8 mouse cellular contexts compared by ENCODE assay signal in the genomic region with DNA sequence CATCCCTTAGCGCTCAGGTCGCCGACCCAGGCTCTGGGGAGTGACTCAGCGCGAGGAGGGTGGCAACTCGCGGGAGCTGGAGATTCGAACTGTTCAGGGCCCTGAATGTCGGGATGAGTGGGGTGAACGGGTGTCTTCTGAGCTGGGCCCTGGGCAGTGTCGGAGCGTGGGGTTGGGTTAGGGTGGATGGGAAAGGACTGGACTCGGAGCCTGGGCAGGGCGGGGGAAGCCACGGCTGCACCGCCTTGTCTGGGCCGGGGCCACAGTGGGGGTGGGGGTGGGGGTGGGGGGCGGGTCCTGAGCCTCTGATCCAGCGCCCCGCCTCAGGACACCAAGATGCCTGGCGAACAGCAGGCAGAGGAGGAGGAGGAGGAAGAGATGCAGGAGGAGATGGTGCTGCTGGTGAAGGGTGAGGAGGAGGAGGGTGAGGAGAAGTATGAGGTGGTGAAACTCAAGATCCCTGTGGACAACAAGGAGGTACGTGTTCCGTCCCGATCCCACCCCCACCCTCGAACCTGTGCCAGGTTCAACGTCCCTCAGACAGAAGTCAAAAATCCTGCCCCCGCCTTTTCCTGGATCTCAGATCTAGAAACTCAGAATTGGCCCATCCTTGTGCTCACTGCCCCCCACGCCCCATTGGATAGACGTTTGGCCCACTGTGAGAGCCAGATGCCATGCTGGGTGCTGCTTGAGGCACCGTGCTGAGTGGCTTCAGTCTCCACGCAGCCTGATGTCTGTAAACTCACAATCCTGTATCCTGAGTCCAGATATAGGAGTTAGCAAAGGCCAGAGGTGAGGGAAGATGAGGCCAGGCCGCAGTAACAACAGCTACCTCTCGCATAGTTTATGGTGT. TPM values are rescaled to one million over a fixed set of nuclear protein-coding genes. Genes with fewer than 3 reads are reported as not detected.
A peak's percentile ranks its signal among the peaks of the same experiment; 100 is the strongest.
DNase-seq lines count a peak whose midpoint lies in the region; ATAC-seq and TF ChIP-seq lines count a peak whose summit lies in the region.

No protein-coding gene starts in this region.

- H3K36me3 ChIP-seq in heart, embryonic 15.5 days: peaks cover 11% of the 10 kb centered on the region
- no peaks in the 10 kb centered on the region; the same call in 1 of the 2 replicates for H3K36me3 ChIP-seq in forebrain, embryonic 11.5 days (ENCODE audit: control insufficient read depth, insufficient read depth, low read length)
- peaks cover 33% of the 10 kb centered on the region for H3K36me3 ChIP-seq in limb, embryonic 14.5 days (ENCODE audit: control insufficient read depth, insufficient read depth, low read length)
- H3K36me3 ChIP-seq in neural tube, embryonic 13.5 days: peaks cover 20% of the 10 kb centered on the region; the same call in 1 of the 2 replicates

- peaks cover 25% of the 10 kb centered on the region for H3K4me1 ChIP-seq in heart, embryonic 15.5 days (replicated peaks)
- peaks cover 20% of the 10 kb centered on the region for H3K4me1 ChIP-seq in forebrain, embryonic 11.5 days (replicated peaks; ENCODE audit: control insufficient read depth, insufficient read depth, low read length)
- H3K4me1 ChIP-seq in limb, embryonic 14.5 days (ENCODE audit: control insufficient read depth, insufficient read depth, low read length): peaks cover 16% of the 10 kb centered on the region
- peaks cover 31% of the 10 kb centered on the region for H3K4me1 ChIP-seq in neural tube, embryonic 13.5 days (replicated peaks)

- WGBS in heart, embryonic 15.5 days: 11% methylated on average over 31 of the region's 33 CpGs
- WGBS in forebrain, embryonic 11.5 days: 14% methylated on average over 31 of the region's 33 CpGs
- 8% methylated on average over 29 of the region's 33 CpGs for WGBS in limb, embryonic 14.5 days
- WGBS in neural tube, embryonic 13.5 days: 11% methylated on average over 30 of the region's 33 CpGs

- H3K4me2 ChIP-seq in heart, embryonic 15.5 days: peak overlapping the region; percentile 96
- H3K4me2 ChIP-seq in forebrain, embryonic 11.5 days (ENCODE audit: low read depth, low read length, severe bottlenecking): peak overlapping the region; percentile 88
- H3K4me2 ChIP-seq in limb, embryonic 14.5 days (replicated peaks; ENCODE audit: low read depth, low read length, severe bottlenecking): peak overlapping the region; percentile 62
- peak overlapping the region; percentile 70 for H3K4me2 ChIP-seq in neural tube, embryonic 13.5 days

- peak overlapping the region; percentile 94 for H3K27ac ChIP-seq in heart, embryonic 15.5 days
- peak overlapping the region; percentile 84 for H3K27ac ChIP-seq in forebrain, embryonic 11.5 days (ENCODE audit: low read depth, low read length)
- H3K27ac ChIP-seq in limb, embryonic 14.5 days (replicated peaks; ENCODE audit: low read depth, low read length): peak overlapping the region; percentile 86
- peak overlapping the region; percentile 84 for H3K27ac ChIP-seq in neural tube, embryonic 13.5 days (replicated peaks)

- peak overlapping the region; percentile 70 for H3K4me3 ChIP-seq in heart, embryonic 15.5 days
- peak overlapping the region; percentile 79 for H3K4me3 ChIP-seq in forebrain, embryonic 11.5 days (ENCODE audit: low read depth, low read length)
- peak overlapping the region; percentile 87 for H3K4me3 ChIP-seq in limb, embryonic 14.5 days (replicated peaks; ENCODE audit: low read length)
- peak overlapping the region; percentile 71 for H3K4me3 ChIP-seq in neural tube, embryonic 13.5 days

- H3K9me3 ChIP-seq in heart, embryonic 15.5 days (replicated peaks): no peaks in the 10 kb centered on the region
- H3K9me3 ChIP-seq in forebrain, embryonic 11.5 days (ENCODE audit: control insufficient read depth, low read length): no peaks in the 10 kb centered on the region
- H3K9me3 ChIP-seq in limb, embryonic 14.5 days (ENCODE audit: control insufficient read depth, low read length): no peaks in the 10 kb centered on the region
- no peaks in the 10 kb centered on the region for H3K9me3 ChIP-seq in neural tube, embryonic 13.5 days

- no peak for DNase-seq in heart, adult 11 months
- DNase-seq in MN1 (ENCODE audit: low spot score): peak; percentile 70
- DNase-seq in forebrain, embryonic 11.5 days (ENCODE audit: low spot score): no peak
- peak; percentile 27 for DNase-seq in limb, embryonic 14.5 days (ENCODE audit: low spot score)
- DNase-seq in ovary, postnatal 36 days (ENCODE audit: low spot score): no peak
- no peak for DNase-seq in left cerebral cortex, postnatal 14 days (ENCODE audit: low spot score in 2 of 2)

- H3K9ac ChIP-seq in heart, embryonic 15.5 days: peak overlapping the region; percentile 84
- peak overlapping the region; percentile 86 for H3K9ac ChIP-seq in forebrain, embryonic 11.5 days (ENCODE audit: low read length)
- peak overlapping the region; percentile 95 for H3K9ac ChIP-seq in limb, embryonic 14.5 days (ENCODE audit: low read depth, low read length, severe bottlenecking)
- H3K9ac ChIP-seq in neural tube, embryonic 13.5 days: peak overlapping the region; percentile 89

- no peak for TF ChIP-seq POLR2A in limb, embryonic 14.5 days (IDR thresholded peaks at IDR 0.05; ENCODE audit: borderline replicate concordance, extremely low read depth, insufficient read depth, insufficient read length)

- peak; percentile 76 for ATAC-seq in heart, embryonic 15.5 days (replicated peaks; ENCODE audit: insufficient number of reproducible peaks, insufficient read depth, low FRiP score, low read depth)
- peak; percentile 74 for ATAC-seq in forebrain, embryonic 11.5 days (replicated peaks; ENCODE audit: low FRiP score)
- ATAC-seq in limb, embryonic 14.5 days (ENCODE audit: low FRiP score, low read depth): peak; percentile 73
- ATAC-seq in neural tube, embryonic 13.5 days (ENCODE audit: low read depth): peak; percentile 79

- intact Hi-C loops in left cerebral cortex, postnatal 14 days (cut with DNase I): no loop called here

- H3K27me3 ChIP-seq in heart, embryonic 15.5 days: no peaks in the 10 kb centered on the region
- no peaks in the 10 kb centered on the region for H3K27me3 ChIP-seq in forebrain, embryonic 11.5 days (ENCODE audit: control insufficient read depth, insufficient read depth, low read length)
- no peaks in the 10 kb centered on the region for H3K27me3 ChIP-seq in limb, embryonic 14.5 days (ENCODE audit: control insufficient read depth, insufficient read depth, low read length)
- no peaks in the 10 kb centered on the region for H3K27me3 ChIP-seq in neural tube, embryonic 13.5 days

RNA-seq across cellular contexts. Expression of a gene that starts 0.8 kb away (rescaled TPM):
- polyA plus RNA-seq in heart, embryonic 15.5 days (2015; fragmentation: Nextera tagmentation; extraction: Ambion mirVana): 32.0 and 38.8 TPM in 2 replicates
- polyA plus RNA-seq in forebrain, embryonic 11.5 days (2014; fragmentation: Nextera tagmentation; extraction: Ambion mirVana): 53.8 and 62.5 TPM in 2 replicates
- 115 and 161 TPM in 2 replicates for polyA plus RNA-seq in limb, embryonic 14.5 days (2012; rRNA removed)
- polyA plus RNA-seq in limb, embryonic 14.5 days (2014; fragmentation: Nextera tagmentation; extraction: Ambion mirVana): 66.2 and 71.2 TPM in 2 replicates
- 55.0 and 62.4 TPM in 2 replicates for polyA plus RNA-seq in neural tube, embryonic 13.5 days (2015; fragmentation: Nextera tagmentation; extraction: Ambion mirVana)
- 10 to 100 TPM; 62.0 to 63.9 TPM for total RNA-seq in left cerebral cortex, postnatal 14 days (2021)

RNA-seq across cellular contexts. Expression of a gene that starts 12.0 kb away (rescaled TPM):
- polyA plus RNA-seq in heart, embryonic 15.5 days (2015; fragmentation: Nextera tagmentation; extraction: Ambion mirVana): 22.8 and 33.9 TPM in 2 replicates
- polyA plus RNA-seq in forebrain, embryonic 11.5 days (2014; fragmentation: Nextera tagmentation; extraction: Ambion mirVana): 32.8 and 36.6 TPM in 2 replicates
- polyA plus RNA-seq in limb, embryonic 14.5 days (2012; rRNA removed): 14.9 and 22.2 TPM in 2 replicates
- 15.3 and 18.6 TPM in 2 replicates for polyA plus RNA-seq in limb, embryonic 14.5 days (2014; fragmentation: Nextera tagmentation; extraction: Ambion mirVana)
- 16.2 and 23.7 TPM in 2 replicates for polyA plus RNA-seq in neural tube, embryonic 13.5 days (2015; fragmentation: Nextera tagmentation; extraction: Ambion mirVana)
- total RNA-seq in left cerebral cortex, postnatal 14 days (2021): 1 to 10 TPM; 5.9 to 6.3 TPM

RNA-seq across cellular contexts. Expression of a gene that starts 12.0 kb away (rescaled TPM):
- 17.8 and 23.7 TPM in 2 replicates for polyA plus RNA-seq in heart, embryonic 15.5 days (2015; fragmentation: Nextera tagmentation; extraction: Ambion mirVana)
- polyA plus RNA-seq in forebrain, embryonic 11.5 days (2014; fragmentation: Nextera tagmentation; extraction: Ambion mirVana): 41.8 and 43.3 TPM in 2 replicates
- 22.5 and 24.9 TPM in 2 replicates for polyA plus RNA-seq in limb, embryonic 14.5 days (2012; rRNA removed)
- polyA plus RNA-seq in limb, embryonic 14.5 days (2014; fragmentation: Nextera tagmentation; extraction: Ambion mirVana): 19.4 and 20.1 TPM in 2 replicates
- polyA plus RNA-seq in neural tube, embryonic 13.5 days (2015; fragmentation: Nextera tagmentation; extraction: Ambion mirVana): 54.7 and 58.0 TPM in 2 replicates
- total RNA-seq in left cerebral cortex, postnatal 14 days (2021): 10 to 100 TPM; 17.7 to 19.2 TPM

RNA-seq across cellular contexts. Expression of a gene that starts 15.6 kb away (rescaled TPM):
- polyA plus RNA-seq in heart, embryonic 15.5 days (2015; fragmentation: Nextera tagmentation; extraction: Ambion mirVana): 134 and 135 TPM in 2 replicates
- 265 and 279 TPM in 2 replicates for polyA plus RNA-seq in forebrain, embryonic 11.5 days (2014; fragmentation: Nextera tagmentation; extraction: Ambion mirVana)
- 100 and 120 TPM in 2 replicates for polyA plus RNA-seq in limb, embryonic 14.5 days (2012; rRNA removed)
- 169 and 177 TPM in 2 replicates for polyA plus RNA-seq in limb, embryonic 14.5 days (2014; fragmentation: Nextera tagmentation; extraction: Ambion mirVana)
- polyA plus RNA-seq in neural tube, embryonic 13.5 days (2015; fragmentation: Nextera tagmentation; extraction: Ambion mirVana): 102 and 110 TPM in 2 replicates
- 10 to 100 TPM; 32.1 to 38.3 TPM for total RNA-seq in left cerebral cortex, postnatal 14 days (2021)

RNA-seq across cellular contexts. Expression of a gene that starts 29.0 kb away (rescaled TPM):
- 51.9 and 54.8 TPM in 2 replicates for polyA plus RNA-seq in heart, embryonic 15.5 days (2015; fragmentation: Nextera tagmentation; extraction: Ambion mirVana)
- polyA plus RNA-seq in forebrain, embryonic 11.5 days (2014; fragmentation: Nextera tagmentation; extraction: Ambion mirVana): 86.2 and 87.0 TPM in 2 replicates
- 22.2 and 24.3 TPM in 2 replicates for polyA plus RNA-seq in limb, embryonic 14.5 days (2012; rRNA removed)
- 74.7 and 79.3 TPM in 2 replicates for polyA plus RNA-seq in limb, embryonic 14.5 days (2014; fragmentation: Nextera tagmentation; extraction: Ambion mirVana)
- polyA plus RNA-seq in neural tube, embryonic 13.5 days (2015; fragmentation: Nextera tagmentation; extraction: Ambion mirVana): 61.4 and 65.2 TPM in 2 replicates
- total RNA-seq in left cerebral cortex, postnatal 14 days (2021): 10 to 100 TPM; 45.9 to 50.3 TPM

Comparison
In these comparisons a context has a peak if more than half of its experiments do, and no peak if none do; other contexts are left out.
1. DNase-seq: peak in MN1 (single experiment) and limb, embryonic 14.5 days (single experiment); none in heart, adult 11 months (single experiment), forebrain, embryonic 11.5 days (single experiment), ovary, postnatal 36 days (single experiment) and left cerebral cortex, postnatal 14 days (0 of 2).
2. Peak in every context shown above with its lines, with median percentiles within 50 percentile points of each other: ATAC-seq, H3K27ac ChIP-seq, H3K4me2 ChIP-seq, H3K4me3 ChIP-seq and H3K9ac ChIP-seq.